Mouse (Mus musculus) central nervous system, embryonic 18 days (tissue): ENCODE measurements around the gene Phf3. TPM values are rescaled to one million over a fixed set of nuclear protein-coding genes. Genes with fewer than 3 reads are reported as not detected.

Experiments
- polyA plus RNA-seq: library from polyadenylated mRNA; depleted of rRNA; stranded (reverse); fragments of >200 nt; gene quantifications from 2 replicates; pipeline ENCODE4 v1.2.3, GENCODE M21; 2012; rRNA removed

Phf3 gene
- polyA plus RNA-seq = 51.2 and 55.0 TPM in 2 replicates

DNA sequence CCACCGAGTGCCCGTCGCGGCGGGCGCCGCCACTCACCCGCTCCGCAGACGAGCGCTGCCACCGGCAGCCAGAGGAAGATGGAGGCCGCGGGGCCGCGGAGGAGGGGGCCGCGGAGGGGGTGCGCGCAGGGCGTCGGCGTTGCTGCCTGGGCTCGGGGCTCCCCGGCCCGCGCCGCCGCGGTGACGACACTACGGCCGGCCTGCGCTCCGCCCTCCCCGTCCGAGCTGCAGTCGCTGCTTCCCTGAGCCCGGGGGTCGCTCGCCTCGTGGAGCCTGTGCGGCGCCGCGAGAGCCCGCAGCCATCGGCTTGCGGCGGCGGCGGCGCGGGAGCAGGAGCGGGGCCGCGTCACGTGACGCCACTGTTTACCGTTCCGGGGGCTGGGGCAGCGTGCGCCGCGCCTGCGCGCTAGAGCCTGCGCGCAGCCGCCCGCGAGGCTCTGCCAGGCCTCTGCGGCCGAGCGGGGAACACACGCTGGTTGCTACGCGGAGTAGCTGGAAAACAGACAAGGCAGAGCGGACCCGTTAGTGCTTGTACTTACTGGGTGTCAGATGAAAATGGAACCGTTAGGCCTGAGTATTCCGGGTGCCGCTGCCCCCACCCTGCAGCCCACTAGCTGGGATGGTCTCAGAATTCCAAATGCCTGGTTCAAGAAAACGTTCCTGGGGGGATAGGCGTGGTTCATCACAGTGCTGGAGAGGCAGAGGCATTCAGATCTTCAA is at the start of gene Phf3:
Gene Phf3 (minus strand): TSS at position 381 of the 720 bp plus-strand sequence.

Other genes starting within 250 kb of the Phf3 start
- gene AC153137.1, start 104.0 kb upstream of the Phf3 start, polyA plus RNA-seq = not detected in 2 replicates